Mouse (Mus musculus) cerebellum, adult 2 months (tissue): ENCODE measurements around the gene Tmem56. TPM values are rescaled to one million over a fixed set of nuclear protein-coding genes. Genes with fewer than 3 reads are reported as not detected.

Source experiments
- DNase-seq, 2 experiments: peaks; one replicate each; pipeline ENCODE4 v3.0.0; 2021
- H3K27ac ChIP-seq: fragments of 200-500 bp; 2 replicates; pipeline ENCODE4 v1.5.1; 2012; ENCODE audit warnings: low read length, control low read depth, inconsistent platforms; ENCODE audit not compliant: insufficient read depth
- H3K27me3 ChIP-seq: fragments of 200-500 bp; 2 replicates; pipeline ENCODE4 v1.6.1; 2012; ENCODE audit warnings: inconsistent platforms, mild to moderate bottlenecking, low read length, moderate library complexity; ENCODE audit not compliant: control insufficient read depth, insufficient read depth
- H3K4me1 ChIP-seq: fragments of 200-500 bp; 2 replicates; pipeline ENCODE4 v1.6.1; 2011; ENCODE audit warnings: low read length; ENCODE audit not compliant: control insufficient read depth, insufficient read depth
- H3K4me3 ChIP-seq: fragments of 200-500 bp; replicated peaks from 2 replicates; pipeline ENCODE3; 2011; ENCODE audit warnings: mild to moderate bottlenecking, low read depth, low read length, control low read depth; ENCODE audit not compliant: insufficient read depth
- CTCF ChIP-seq: fragments of 200-500 bp; IDR thresholded peaks from 2 replicates; pipeline ENCODE4 v1.5.1; 2011; ENCODE audit warnings: low read depth, mild to moderate bottlenecking, control low read depth, low read length, moderate library complexity, borderline replicate concordance; ENCODE audit not compliant: insufficient read depth
- POLR2A ChIP-seq: fragments of 200-500 bp; IDR thresholded peaks from 2 replicates; pipeline ENCODE4 v1.6.1; 2011; ENCODE audit warnings: low read length, control low read depth, borderline replicate concordance; ENCODE audit not compliant: insufficient read depth
- WGBS: fragments of 180-500 bp; shearing (Covaris S2); methylation state at CpG from one replicate; pipeline ENCODE4 v1.1.7; 2018; 5-methylcytosine and 5-hydroxymethylcytosine counted together
- polyA plus RNA-seq: library from polyadenylated mRNA; depleted of rRNA; stranded (reverse); fragments of >200 nt; gene quantifications from 2 replicates; pipeline ENCODE4 v1.2.3, GENCODE M21; 2012

Gene Tmem56
- polyA plus RNA-seq, 1 experiment: 31.2 TPM

- Histone ChIP-seq H3K4me1 (no peaks in the 10 kb centered on the region), H3K4me3 (no peak overlapping the region), H3K27ac (no peak overlapping the region), H3K27me3 (no peaks in the 10 kb centered on the region)
- 69% methylated on average over 6 of the region's 6 CpGs for WGBS
- DNase-seq: no peak
- TF ChIP-seq CTCF (no peak), POLR2A (no peak)
These were observed 31.3 kb upstream of the Tmem56 start for GRCm38 (mm10) chr3:121314149-121314548.

GRCm38 (mm10) chr3:121312979-121313378 is 30.1 kb upstream of the Tmem56 start:
- 81% methylated on average over 9 of the region's 9 CpGs for WGBS
- TF ChIP-seq CTCF (no peak), POLR2A (no peak)
- Histone ChIP-seq H3K4me3 (no peak overlapping the region), H3K27me3 (no peaks in the 10 kb centered on the region), H3K4me1 (no peaks in the 10 kb centered on the region), H3K27ac (no peak overlapping the region)
- DNase-seq: no peak

DNA sequence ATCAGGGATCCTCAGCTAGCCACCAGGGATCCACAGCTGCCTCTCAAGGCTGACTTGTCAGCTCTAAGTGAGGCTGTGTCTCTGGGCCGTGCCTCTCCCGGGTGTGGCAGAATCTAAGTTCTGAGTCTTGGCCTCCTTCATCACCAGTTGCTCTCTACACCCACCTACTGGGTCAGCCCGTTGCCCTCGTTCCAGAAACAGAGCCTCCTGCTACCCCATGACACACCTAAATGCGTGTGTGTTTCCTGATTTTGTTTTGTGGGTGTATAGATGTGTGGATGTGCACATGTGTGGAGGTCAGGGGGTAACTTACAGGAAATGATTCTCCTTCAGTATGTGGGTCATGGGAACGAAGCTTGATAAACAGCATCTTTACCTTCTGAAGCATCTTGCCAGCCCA is 29.5 kb upstream of the Tmem56 start:
- H3K27me3 ChIP-seq: no peaks in the 10 kb centered on the region
- no peak for DNase-seq
- WGBS: 80% methylated on average over 6 of the region's 6 CpGs
- H3K4me3 ChIP-seq: no peak overlapping the region
- no peak overlapping the region for H3K27ac ChIP-seq
- H3K4me1 ChIP-seq: no peaks in the 10 kb centered on the region
- no peak for TF ChIP-seq CTCF
- no peak for TF ChIP-seq POLR2A

GRCm38 (mm10) chr3:121309896-121310714 is 27.2 kb upstream of the Tmem56 start:
- Histone ChIP-seq H3K27me3 (no peaks in the 10 kb centered on the region), H3K27ac (no peak overlapping the region), H3K4me3 (no peak overlapping the region), H3K4me1 (no peaks in the 10 kb centered on the region)
- DNase-seq: no peak
- 87% methylated on average over 16 of the region's 16 CpGs for WGBS
- no peak for TF ChIP-seq POLR2A
- no peak for TF ChIP-seq CTCF

GRCm38 (mm10) chr3:121309429-121309828 is 26.5 kb upstream of the Tmem56 start:
- TF ChIP-seq CTCF (no peak), POLR2A (no peak)
- Histone ChIP-seq H3K27me3 (no peaks in the 10 kb centered on the region), H3K4me1 (no peaks in the 10 kb centered on the region), H3K4me3 (no peak overlapping the region), H3K27ac (no peak overlapping the region)
- no peak for DNase-seq
- whole genome bisulfite sequencing: 79% methylated on average over 4 of the region's 4 CpGs

- H3K27ac ChIP-seq: no peak overlapping the region
- no peaks in the 10 kb centered on the region for H3K27me3 ChIP-seq
- TF ChIP-seq POLR2A (no peak), CTCF (no peak)
- no peak for DNase-seq
- no peaks in the 10 kb centered on the region for H3K4me1 ChIP-seq
- H3K4me3 ChIP-seq: no peak overlapping the region
- 85% methylated on average over 5 of the region's 5 CpGs for WGBS
These were observed 26.0 kb upstream of the Tmem56 start for GRCm38 (mm10) chr3:121308935-121309334.

GRCm38 (mm10) chr3:121307532-121308234 is 24.8 kb upstream of the Tmem56 start:
- no peaks in the 10 kb centered on the region for H3K4me1 ChIP-seq
- DNase-seq: peak; percentile 74 to 78
- WGBS: 78% methylated on average over 7 of the region's 7 CpGs
- H3K27me3 ChIP-seq: no peaks in the 10 kb centered on the region
- no peak overlapping the region for H3K27ac ChIP-seq
- no peak overlapping the region for H3K4me3 ChIP-seq
- peak; percentile 100 for TF ChIP-seq CTCF
- no peak for TF ChIP-seq POLR2A

DNA sequence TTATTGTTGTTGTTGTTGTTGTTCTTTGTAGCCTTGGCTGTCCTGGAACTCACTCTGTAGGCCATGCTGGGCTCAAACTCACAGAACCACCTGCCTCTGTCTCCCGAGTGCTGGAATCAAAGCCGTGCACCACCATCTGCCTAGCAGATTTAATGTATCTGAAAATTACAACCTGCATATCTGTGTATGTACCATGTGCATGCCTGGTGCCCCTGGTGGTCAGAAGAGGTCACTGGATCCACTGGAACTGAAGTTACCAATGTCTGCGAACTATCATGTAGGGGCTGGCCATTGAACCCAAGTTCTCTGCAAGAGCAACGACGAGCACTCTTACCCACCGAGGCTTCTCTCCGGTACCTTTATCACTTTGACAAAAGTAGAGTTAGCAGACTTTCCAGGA is 23.7 kb upstream of the Tmem56 start:
- Histone ChIP-seq H3K4me3 (no peak overlapping the region), H3K27ac (no peak overlapping the region), H3K4me1 (no peaks in the 10 kb centered on the region), H3K27me3 (no peaks in the 10 kb centered on the region)
- 73% methylated on average over 7 of the region's 7 CpGs for WGBS
- DNase-seq: no peak
- TF ChIP-seq CTCF (peak; percentile 32; the same call in 1 of the 2 replicates), POLR2A (no peak)
